Mouse (Mus musculus): ENCODE measurements at regions not wholly inside any gene's neighbourhood (a gene's known extent, or its start where the extent isn't known, plus 50 kb on each side); places are given as distances from the start of the nearest gene placed in this dataset.

- no peak for DNase-seq (ENCODE audit: low spot score)
- Histone ChIP-seq H3K4me3 (no peak overlapping the region), H3K9me3 (replicated peaks) (no peaks in the 10 kb centered on the region), H3K27ac (replicated peaks) (no peak overlapping the region), H3K36me3 (no peaks in the 10 kb centered on the region), H3K27me3 (ENCODE audit: low read depth, poor library complexity, severe bottlenecking) (no peaks in the 10 kb centered on the region), H3K4me1 (peaks cover 27% of the 10 kb centered on the region)
- 66% methylated on average over 4 of the region's 4 CpGs for WGBS
Observed at GRCm38 (mm10) chr12:52390242-52390641, 113.5 kb upstream of the Arhgap5 start.

GRCm38 (mm10) chr12:52392636-52393035, 111.1 kb upstream of the Arhgap5 start:
- WGBS = 66% methylated on average over 4 of the region's 4 CpGs
- Histone ChIP-seq H3K4me1 (peaks cover 43% of the 10 kb centered on the region), H3K9me3 (replicated peaks) (no peaks in the 10 kb centered on the region), H3K27me3 (ENCODE audit: low read depth, poor library complexity, severe bottlenecking) (no peaks in the 10 kb centered on the region), H3K36me3 (no peaks in the 10 kb centered on the region), H3K4me3 (no peak overlapping the region), H3K27ac (replicated peaks) (no peak overlapping the region)
- no peak for DNase-seq (ENCODE audit: low spot score)

- Histone ChIP-seq H3K4me3 (no peak overlapping the region), H3K27me3 (ENCODE audit: low read depth, poor library complexity, severe bottlenecking) (no peaks in the 10 kb centered on the region), H3K4me1 (peaks cover 51% of the 10 kb centered on the region), H3K9me3 (replicated peaks) (no peaks in the 10 kb centered on the region), H3K36me3 (no peaks in the 10 kb centered on the region), H3K27ac (replicated peaks) (peak overlapping the region; percentile 55; the same call in 1 of the 2 replicates)
- no peak for DNase-seq (ENCODE audit: low spot score)
- 78% methylated on average over 15 of the region's 15 CpGs for WGBS
Observed at GRCm38 (mm10) chr12:52393981-52394718, 109.6 kb upstream of the Arhgap5 start.

- no peak for DNase-seq (ENCODE audit: low spot score)
- Histone ChIP-seq H3K36me3 (no peaks in the 10 kb centered on the region), H3K27ac (replicated peaks) (0 out of 2 replicates have a peak overlapping the region, but pooled peaks have one; percentile 55), H3K4me1 (peaks cover 47% of the 10 kb centered on the region), H3K27me3 (ENCODE audit: low read depth, poor library complexity, severe bottlenecking) (no peaks in the 10 kb centered on the region), H3K9me3 (replicated peaks) (no peaks in the 10 kb centered on the region), H3K4me3 (no peak overlapping the region)
- WGBS = 94% methylated on average over 3 of the region's 3 CpGs
Observed at GRCm38 (mm10) chr12:52394719-52395062, 109.1 kb upstream of the Arhgap5 start.

- Histone ChIP-seq H3K27me3 (ENCODE audit: low read depth, poor library complexity, severe bottlenecking) (no peaks in the 10 kb centered on the region), H3K36me3 (no peaks in the 10 kb centered on the region), H3K9me3 (replicated peaks) (no peaks in the 10 kb centered on the region), H3K4me1 (peaks cover 44% of the 10 kb centered on the region), H3K4me3 (no peak overlapping the region), H3K27ac (replicated peaks) (peak overlapping the region; percentile 55; the same call in 1 of the 2 replicates)
- no peak for DNase-seq (ENCODE audit: low spot score)
- WGBS = 46% methylated on average over 4 of the region's 4 CpGs
Observed at GRCm38 (mm10) chr12:52395111-52395510, 108.7 kb upstream of the Arhgap5 start.

GRCm38 (mm10) chr12:52396178-52396841, 107.5 kb upstream of the Arhgap5 start:
- Histone ChIP-seq H3K4me3 (no peak overlapping the region), H3K9me3 (replicated peaks) (no peaks in the 10 kb centered on the region), H3K4me1 (peaks cover 42% of the 10 kb centered on the region), H3K27me3 (ENCODE audit: low read depth, poor library complexity, severe bottlenecking) (no peaks in the 10 kb centered on the region), H3K36me3 (no peaks in the 10 kb centered on the region), H3K27ac (replicated peaks) (no peak overlapping the region)
- peak; percentile 18 for DNase-seq (ENCODE audit: low spot score)
- 56% methylated on average over 14 of the region's 14 CpGs for WGBS

GRCm38 (mm10) chr12:52397718-52398510, 105.9 kb upstream of the Arhgap5 start:
- Histone ChIP-seq H3K4me3 (no peak overlapping the region), H3K9me3 (replicated peaks) (no peaks in the 10 kb centered on the region), H3K4me1 (peaks cover 42% of the 10 kb centered on the region), H3K36me3 (no peaks in the 10 kb centered on the region), H3K27me3 (ENCODE audit: low read depth, poor library complexity, severe bottlenecking) (no peaks in the 10 kb centered on the region), H3K27ac (replicated peaks) (no peak overlapping the region)
- WGBS = 63% methylated on average over 2 of the region's 2 CpGs
- no peak for DNase-seq (ENCODE audit: low spot score)

- Histone ChIP-seq H3K27ac (replicated peaks) (no peak overlapping the region), H3K27me3 (ENCODE audit: low read depth, poor library complexity, severe bottlenecking) (no peaks in the 10 kb centered on the region), H3K4me1 (peaks cover 41% of the 10 kb centered on the region), H3K9me3 (replicated peaks) (no peaks in the 10 kb centered on the region), H3K36me3 (no peaks in the 10 kb centered on the region), H3K4me3 (no peak overlapping the region)
- no peak for DNase-seq (ENCODE audit: low spot score)
- 80% methylated on average over 6 of the region's 6 CpGs for WGBS
Observed at GRCm38 (mm10) chr12:52398511-52398975, 105.2 kb upstream of the Arhgap5 start.

- no peak overlapping the region for H3K4me3 ChIP-seq
- H3K9me3 ChIP-seq (replicated peaks) = no peaks in the 10 kb centered on the region
- H3K36me3 ChIP-seq = no peaks in the 10 kb centered on the region
- H3K27me3 ChIP-seq (ENCODE audit: low read depth, poor library complexity, severe bottlenecking) = no peaks in the 10 kb centered on the region
- WGBS = 88% methylated on average over 3 of the region's 3 CpGs
- DNase-seq (ENCODE audit: low spot score) = no peak
- peaks cover 26% of the 10 kb centered on the region for H3K4me1 ChIP-seq
- H3K27ac ChIP-seq (replicated peaks) = no peak overlapping the region
Observed at GRCm38 (mm10) chr12:52400099-52400498, 103.7 kb upstream of the Arhgap5 start.

GRCm38 (mm10) chr12:52402711-52403110, 101.1 kb upstream of the Arhgap5 start:
- H3K4me3 ChIP-seq = no peak overlapping the region
- 90% methylated on average over 4 of the region's 4 CpGs for WGBS
- no peak overlapping the region for H3K27ac ChIP-seq (replicated peaks)
- H3K27me3 ChIP-seq (ENCODE audit: low read depth, poor library complexity, severe bottlenecking) = no peaks in the 10 kb centered on the region
- H3K9me3 ChIP-seq (replicated peaks) = no peaks in the 10 kb centered on the region
- H3K4me1 ChIP-seq = peaks cover 7% of the 10 kb centered on the region
- H3K36me3 ChIP-seq = no peaks in the 10 kb centered on the region
- no peak for DNase-seq (ENCODE audit: low spot score)

GRCm38 (mm10) chr12:52406386-52406785, 97.4 kb upstream of the Arhgap5 start:
- Histone ChIP-seq H3K4me1 (no peaks in the 10 kb centered on the region), H3K9me3 (replicated peaks) (no peaks in the 10 kb centered on the region), H3K27me3 (ENCODE audit: low read depth, poor library complexity, severe bottlenecking) (no peaks in the 10 kb centered on the region), H3K4me3 (no peak overlapping the region), H3K27ac (replicated peaks) (no peak overlapping the region), H3K36me3 (no peaks in the 10 kb centered on the region)
- no peak for DNase-seq (ENCODE audit: low spot score)
- 85% methylated on average over 6 of the region's 6 CpGs for WGBS

GRCm38 (mm10) chr12:52408307-52408895, 95.4 kb upstream of the Arhgap5 start:
- DNase-seq (ENCODE audit: low spot score) = no peak
- H3K4me3 ChIP-seq = no peak overlapping the region
- 89% methylated on average over 8 of the region's 8 CpGs for WGBS
- H3K9me3 ChIP-seq (replicated peaks) = no peaks in the 10 kb centered on the region
- peaks cover 19% of the 10 kb centered on the region for H3K4me1 ChIP-seq
- H3K36me3 ChIP-seq = no peaks in the 10 kb centered on the region
- H3K27me3 ChIP-seq (ENCODE audit: low read depth, poor library complexity, severe bottlenecking) = no peaks in the 10 kb centered on the region
- H3K27ac ChIP-seq (replicated peaks) = no peak overlapping the region

Data from midbrain, embryonic 10.5 days (tissue).